Mouse (Mus musculus) liver, embryonic 11.5 days (tissue): Measurements from ENCODE around the gene Tbxa2r. TPM values are rescaled to one million over a fixed set of nuclear protein-coding genes. Genes with fewer than 3 reads are reported as not detected.

Experiments used
- ATAC-seq: fragments of 200-750 bp; cut with Nextera tagmentation; replicated peaks from 2 replicates; pipeline ENCODE4 v1.8.0; 2017; ENCODE audit warnings: moderate number of reproducible peaks, mild to moderate bottlenecking, moderate TSS enrichment, moderate library complexity; ENCODE audit not compliant: low FRiP score
- DNase-seq: peaks from one replicate; pipeline ENCODE4 v3.0.0-alpha.2; 2017; ENCODE audit warnings: low spot score
- H3K27ac ChIP-seq: fragments of 300-500 bp; sonication (generic); 2 replicates; pipeline ENCODE4 v1.5.1; 2014; ENCODE audit warnings: mild to moderate bottlenecking, low read depth, low read length, control low read depth
- H3K27me3 ChIP-seq: fragments of 300-500 bp; sonication (generic); replicated peaks from 2 replicates; pipeline ENCODE4 v1.6.1; 2014; ENCODE audit warnings: low read length, mixed read lengths; ENCODE audit not compliant: control insufficient read depth, insufficient read depth
- H3K36me3 ChIP-seq: fragments of 300-500 bp; sonication (generic); 2 replicates; pipeline ENCODE4 v1.6.1; 2014; ENCODE audit warnings: mild to moderate bottlenecking, low read length, moderate library complexity, mixed read lengths; ENCODE audit not compliant: control insufficient read depth, insufficient read depth
- H3K4me1 ChIP-seq: fragments of 300-500 bp; sonication (generic); replicated peaks from 2 replicates; pipeline ENCODE4 v1.6.1; 2014; ENCODE audit warnings: low read length, mixed read lengths; ENCODE audit not compliant: control insufficient read depth, insufficient read depth
- H3K4me2 ChIP-seq: fragments of 300-500 bp; sonication (generic); 2 replicates; pipeline ENCODE4 v1.6.1; 2014; ENCODE audit warnings: mild to moderate bottlenecking, control low read depth, moderate library complexity
- H3K4me3 ChIP-seq: fragments of 300-500 bp; sonication (generic); 2 replicates; pipeline ENCODE4 v1.5.1; 2014; ENCODE audit warnings: low read depth, low read length, control low read depth
- H3K9ac ChIP-seq: fragments of 300-500 bp; sonication (generic); 2 replicates; pipeline ENCODE4 v1.6.1; 2014; ENCODE audit warnings: low read depth, low read length, control low read depth
- H3K9me3 ChIP-seq: fragments of 300-500 bp; sonication (generic); 2 replicates; pipeline ENCODE4 v1.6.1; 2016; ENCODE audit warnings: low read length, inconsistent platforms, mixed read lengths; ENCODE audit not compliant: control insufficient read depth
- WGBS: fragments of 180-500 bp; shearing (Covaris S2); extraction: QIAGEN DNeasy Blood & Tissue Kit; methylation state at CpG from one replicate; pipeline ENCODE4 v1.1.7; 2014; 5-methylcytosine and 5-hydroxymethylcytosine counted together
- polyA plus RNA-seq: library from polyadenylated mRNA; unstranded; fragments of >200 nt; fragmentation: Nextera tagmentation; extraction: Ambion mirVana; gene quantifications from 2 replicates; pipeline ENCODE4 v1.2.1, GENCODE M21; 2014

Tbxa2r gene
- polyA plus RNA-seq, 1 experiment from 2014 or later = 7.9 TPM

DNA sequence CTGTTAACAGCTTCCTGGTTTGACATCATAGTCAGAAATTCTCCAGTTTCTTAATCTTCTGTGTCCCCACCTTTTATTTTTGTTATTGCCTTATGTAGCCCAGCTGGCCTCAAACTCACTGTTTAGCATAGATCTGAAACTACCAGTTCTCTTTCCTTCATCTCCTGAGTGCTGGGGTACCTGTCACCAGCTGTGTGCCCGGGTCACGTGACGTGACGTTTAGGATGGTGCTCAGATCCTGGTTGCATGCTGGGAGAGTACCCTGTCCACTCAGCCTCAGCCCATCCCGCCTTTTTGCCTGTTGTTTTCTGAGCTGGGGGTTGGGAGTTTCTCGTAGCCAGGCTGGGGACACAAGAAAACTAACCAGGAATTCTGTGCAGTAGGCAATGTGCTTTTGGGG, 31.3 kb upstream of the Tbxa2r start:
- peaks cover 5% of the 10 kb centered on the region; the same call in 1 of the 2 replicates for H3K36me3 ChIP-seq
- H3K9me3 ChIP-seq = no peaks in the 10 kb centered on the region
- ATAC-seq (no peak), DNase-seq (no peak)
- peaks cover 78% of the 10 kb centered on the region for H3K4me1 ChIP-seq
- H3K9ac ChIP-seq = peak overlapping the region; percentile 27; the same call in 1 of the 2 replicates
- H3K27ac ChIP-seq = peak overlapping the region; percentile 59; the same call in 1 of the 2 replicates
- no peak overlapping the region for H3K4me3 ChIP-seq
- peak overlapping the region; percentile 32; the same call in 1 of the 2 replicates for H3K4me2 ChIP-seq
- H3K27me3 ChIP-seq = no peaks in the 10 kb centered on the region
- 77% methylated on average over 6 of the region's 6 CpGs for WGBS

DNA sequence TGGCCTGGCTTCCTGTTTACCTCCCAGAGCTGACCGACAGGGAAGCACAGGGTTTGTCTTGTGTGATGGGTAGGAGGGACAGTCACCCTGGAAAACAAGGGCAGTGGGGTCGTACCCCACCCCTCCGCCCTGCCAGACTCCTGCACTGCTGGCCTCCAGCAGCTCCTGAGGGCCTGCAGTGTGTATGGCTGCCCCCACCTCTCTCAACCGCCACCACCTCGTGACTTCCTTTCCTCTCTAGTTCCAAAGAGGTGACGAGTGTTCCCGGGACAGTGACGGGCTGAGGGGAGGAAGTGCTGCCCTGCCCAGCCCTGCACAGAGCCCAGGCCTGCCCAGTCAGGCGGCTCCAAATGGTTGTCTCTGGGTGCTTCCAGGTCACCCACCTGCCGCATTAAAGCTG, 30.7 kb upstream of the Tbxa2r start:
- ATAC-seq (no peak), DNase-seq (no peak)
- H3K9me3 ChIP-seq = no peaks in the 10 kb centered on the region
- H3K4me2 ChIP-seq = peak overlapping the region; percentile 32
- WGBS = 37% methylated on average over 10 of the region's 10 CpGs
- H3K4me3 ChIP-seq = no peak overlapping the region
- H3K36me3 ChIP-seq = peaks cover 5% of the 10 kb centered on the region; the same call in 1 of the 2 replicates
- H3K27me3 ChIP-seq = no peaks in the 10 kb centered on the region
- H3K9ac ChIP-seq = peak overlapping the region; percentile 27
- H3K27ac ChIP-seq = peak overlapping the region; percentile 59
- H3K4me1 ChIP-seq = peaks cover 82% of the 10 kb centered on the region

DNA sequence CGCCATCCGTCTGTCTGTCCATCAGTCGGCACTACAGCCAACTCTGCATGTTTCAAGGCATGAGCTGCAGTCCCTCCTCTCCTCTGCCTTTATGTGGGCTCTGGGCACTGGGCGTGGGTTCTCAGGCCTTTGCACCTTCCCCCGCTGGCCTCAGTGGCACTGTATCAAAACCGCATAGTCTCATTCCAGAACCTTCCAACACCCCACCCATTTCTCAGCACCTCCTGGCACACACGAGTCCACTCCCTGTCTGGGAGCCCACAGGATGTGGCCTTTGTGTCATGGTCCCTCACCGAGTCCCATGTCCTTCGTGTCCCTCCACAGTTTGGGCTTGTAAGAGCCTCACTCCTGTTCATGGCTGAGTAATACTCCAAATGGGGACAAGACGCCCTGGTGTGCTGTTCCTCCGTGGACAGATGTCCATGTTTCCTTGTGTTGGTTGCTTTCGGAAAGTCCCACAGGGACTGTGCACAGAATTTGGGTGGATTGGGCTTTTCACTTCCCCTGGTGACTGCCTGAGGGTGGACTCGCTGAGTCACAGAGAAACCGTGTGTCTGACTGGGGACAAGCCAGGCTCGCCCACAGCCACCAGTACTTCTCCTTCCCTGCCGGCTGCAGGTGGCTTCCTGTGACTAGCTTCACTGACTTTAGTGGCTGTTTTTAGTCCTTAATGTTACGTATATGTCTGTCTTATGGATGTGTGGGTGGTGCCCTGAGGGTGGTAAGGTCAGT, 30.0 kb upstream of the Tbxa2r start:
- peak overlapping the region; percentile 32 for H3K4me2 ChIP-seq
- H3K9me3 ChIP-seq = no peaks in the 10 kb centered on the region
- H3K4me1 ChIP-seq = peaks cover 87% of the 10 kb centered on the region
- H3K4me3 ChIP-seq = no peak overlapping the region
- DNase-seq (no peak), ATAC-seq (no peak)
- H3K9ac ChIP-seq = peak overlapping the region; percentile 27; the same call in 1 of the 2 replicates
- H3K36me3 ChIP-seq = peaks cover 5% of the 10 kb centered on the region; the same call in 1 of the 2 replicates
- H3K27ac ChIP-seq = peak overlapping the region; percentile 59
- WGBS = 82% methylated on average over 17 of the region's 17 CpGs
- no peaks in the 10 kb centered on the region for H3K27me3 ChIP-seq

DNA sequence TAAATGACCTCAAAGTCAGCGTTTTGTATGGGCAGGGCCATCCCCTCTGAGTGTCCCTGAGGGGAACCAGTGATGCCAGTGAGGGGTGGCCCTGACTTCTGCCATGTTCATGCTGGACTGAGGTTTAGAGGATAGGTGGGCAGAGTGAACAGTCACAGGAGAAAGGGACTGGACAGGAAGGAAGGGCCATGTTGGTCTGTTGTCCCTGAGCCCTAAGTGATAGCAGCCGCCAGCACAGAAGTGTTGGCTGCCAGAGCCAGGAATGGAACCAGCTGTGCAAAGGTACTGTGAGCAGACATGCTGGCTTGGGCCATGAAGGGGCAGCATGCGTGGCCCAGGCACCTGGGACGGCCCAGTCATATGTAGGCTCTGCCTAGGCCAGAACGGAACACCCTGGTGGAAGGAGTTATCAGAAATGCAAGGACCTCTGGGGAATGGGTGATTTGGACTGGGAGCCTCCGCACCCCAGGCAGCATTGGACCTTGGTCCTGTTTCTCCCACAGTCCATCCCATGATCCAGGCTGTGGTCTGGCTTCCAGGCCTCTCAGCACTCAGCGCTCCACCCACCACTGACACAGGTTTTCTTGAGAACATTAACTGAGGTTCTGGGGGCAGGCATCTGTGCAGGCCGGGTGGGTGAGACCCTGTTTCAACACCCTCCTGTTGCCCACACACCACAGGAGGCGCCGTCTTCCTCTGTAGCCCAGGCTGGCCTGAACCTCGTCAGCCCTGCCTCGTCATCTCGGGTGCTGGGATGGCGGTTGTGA, 28.8 kb upstream of the Tbxa2r start:
- DNase-seq (no peak), ATAC-seq (no peak)
- Histone ChIP-seq H3K4me2 (peak overlapping the region; percentile 39), H3K36me3 (peaks cover 5% of the 10 kb centered on the region; the same call in 1 of the 2 replicates), H3K9ac (peak overlapping the region; percentile 1; the same call in 1 of the 2 replicates), H3K27ac (peak overlapping the region; percentile 80), H3K4me3 (no peak overlapping the region), H3K4me1 (peaks cover 86% of the 10 kb centered on the region), H3K9me3 (no peaks in the 10 kb centered on the region), H3K27me3 (no peaks in the 10 kb centered on the region)
- 72% methylated on average over 14 of the region's 14 CpGs for WGBS

DNA sequence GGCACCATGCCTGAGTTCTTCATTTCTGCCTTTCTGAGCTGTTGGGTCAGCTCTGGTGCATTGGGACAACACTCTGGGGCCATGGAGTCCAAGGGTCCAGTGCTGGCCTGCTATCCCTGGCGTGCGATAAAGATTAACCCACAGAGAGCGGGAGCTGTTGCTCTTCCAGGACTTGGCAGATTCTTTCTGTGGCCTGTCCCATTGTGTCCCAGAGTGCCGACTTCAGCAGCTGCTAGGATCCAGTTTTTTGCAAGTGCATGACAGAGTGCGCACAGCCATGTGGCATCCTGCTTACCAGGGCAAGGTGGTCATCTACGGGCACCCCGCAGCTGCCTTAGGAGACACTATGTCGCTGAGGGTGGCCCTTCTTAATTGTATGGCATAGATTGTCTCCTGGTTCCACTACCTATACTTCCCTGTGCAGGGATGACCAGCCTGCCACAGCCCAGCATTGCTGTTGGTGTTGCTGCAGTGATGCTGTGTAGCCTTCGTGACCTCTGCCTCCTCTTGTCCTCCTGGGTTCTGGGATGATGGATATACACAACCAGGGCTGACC, 28.1 kb upstream of the Tbxa2r start:
- WGBS = 76% methylated on average over 9 of the region's 9 CpGs
- no peaks in the 10 kb centered on the region for H3K9me3 ChIP-seq
- H3K4me2 ChIP-seq = peak overlapping the region; percentile 39
- H3K9ac ChIP-seq = no peak overlapping the region
- H3K27me3 ChIP-seq = no peaks in the 10 kb centered on the region
- H3K36me3 ChIP-seq = peaks cover 5% of the 10 kb centered on the region; the same call in 1 of the 2 replicates
- no peak overlapping the region for H3K4me3 ChIP-seq
- peak overlapping the region; percentile 80 for H3K27ac ChIP-seq
- H3K4me1 ChIP-seq = peaks cover 84% of the 10 kb centered on the region
- ATAC-seq = no peak
- DNase-seq = no peak

DNA sequence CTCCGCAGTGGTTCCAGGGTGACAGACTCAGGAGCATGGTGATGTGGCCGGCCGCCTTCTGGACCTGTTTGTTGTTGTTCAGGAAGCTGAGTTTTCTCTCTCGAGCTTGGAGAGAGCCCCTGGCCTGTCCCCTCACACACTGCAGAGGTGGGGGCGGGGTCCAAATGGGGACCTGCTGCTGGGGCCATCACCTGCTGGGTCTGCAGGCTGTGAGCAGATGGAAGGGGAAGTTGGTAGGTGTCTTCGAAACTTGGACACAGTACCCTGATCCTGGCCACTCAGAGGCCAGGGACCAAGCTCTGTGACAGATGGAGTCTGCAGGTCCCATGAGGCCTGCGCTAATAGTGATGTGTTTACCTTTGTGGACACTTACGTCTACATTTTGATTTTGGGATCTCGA, 27.2 kb upstream of the Tbxa2r start:
- Histone ChIP-seq H3K9me3 (no peaks in the 10 kb centered on the region), H3K4me1 (peaks cover 78% of the 10 kb centered on the region), H3K27me3 (no peaks in the 10 kb centered on the region), H3K36me3 (peaks cover 9% of the 10 kb centered on the region; the same call in 1 of the 2 replicates), H3K27ac (no peak overlapping the region), H3K9ac (no peak overlapping the region), H3K4me2 (no peak overlapping the region), H3K4me3 (no peak overlapping the region)
- ATAC-seq (no peak), DNase-seq (no peak)
- 72% methylated on average over 9 of the region's 9 CpGs for WGBS

DNA sequence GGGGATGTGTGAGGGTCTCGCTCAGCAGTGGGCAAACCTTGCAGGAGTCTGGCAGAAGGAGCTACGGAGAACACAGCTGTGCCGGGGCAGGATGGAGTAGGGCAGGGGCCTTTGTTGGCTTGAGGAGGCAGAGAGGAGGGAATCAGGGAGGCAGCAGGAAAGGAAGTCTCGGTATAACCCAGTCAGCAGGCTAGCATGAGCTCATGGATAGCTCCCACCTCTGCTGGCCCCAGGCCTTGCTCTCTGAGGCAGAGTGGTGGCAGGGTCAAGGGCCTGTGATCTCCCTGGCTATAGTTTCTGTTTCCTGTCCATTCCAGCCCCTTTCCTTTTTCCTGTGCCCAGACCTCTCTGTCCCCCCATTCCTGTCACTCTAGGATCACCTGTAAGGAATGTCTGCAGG, 26.2 kb upstream of the Tbxa2r start:
- Histone ChIP-seq H3K4me3 (peak overlapping the region; percentile 2), H3K27ac (peak overlapping the region; percentile 50; the same call in 1 of the 2 replicates), H3K36me3 (peaks cover 16% of the 10 kb centered on the region), H3K4me1 (peaks cover 75% of the 10 kb centered on the region), H3K9me3 (no peaks in the 10 kb centered on the region), H3K4me2 (peak overlapping the region; percentile 55), H3K9ac (peak overlapping the region; percentile 25), H3K27me3 (no peaks in the 10 kb centered on the region)
- 72% methylated on average over 4 of the region's 4 CpGs for WGBS
- no peak for DNase-seq
- no peak for ATAC-seq

DNA sequence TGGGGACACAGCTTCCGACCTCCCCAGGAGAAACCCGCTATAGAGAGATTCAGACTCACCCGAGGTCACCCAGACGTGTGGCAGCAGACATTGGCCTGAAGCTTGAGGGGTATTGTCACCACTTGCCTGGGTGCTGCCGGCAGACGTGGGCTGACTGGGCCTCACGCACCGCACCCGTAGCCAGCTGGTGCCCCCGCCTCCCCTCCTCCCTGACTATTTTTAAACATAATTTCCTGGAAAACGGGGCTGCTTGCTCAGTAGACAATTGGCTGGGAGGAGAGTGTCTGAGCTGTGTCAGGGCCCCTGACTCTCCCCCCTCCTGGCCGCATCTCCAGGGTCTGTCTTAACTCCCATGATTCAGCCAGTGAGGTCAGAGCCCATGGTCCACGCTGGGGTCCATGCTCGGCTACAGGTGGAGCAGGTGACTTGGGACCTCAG, 25.7 kb upstream of the Tbxa2r start:
- Histone ChIP-seq H3K4me1 (peaks cover 70% of the 10 kb centered on the region), H3K36me3 (peaks cover 21% of the 10 kb centered on the region), H3K4me2 (peak overlapping the region; percentile 55), H3K9me3 (no peaks in the 10 kb centered on the region), H3K9ac (peak overlapping the region; percentile 25), H3K4me3 (peak overlapping the region; percentile 2), H3K27me3 (no peaks in the 10 kb centered on the region), H3K27ac (peak overlapping the region; percentile 75)
- 33% methylated on average over 14 of the region's 14 CpGs for WGBS
- ATAC-seq = peak; percentile 53
- no peak for DNase-seq
